Mouse (Mus musculus): ENCODE measurements around the gene Thnsl2. TPM values are rescaled to one million over a fixed set of nuclear protein-coding genes. Genes with fewer than 3 reads are reported as not detected.

The Thnsl2 gene
- total and polyA plus RNA-seq, 3 experiments, result 0.08 to 0.21 TPM; not detected in 1

- Histone ChIP-seq H3K4me3 (ENCODE audit: control insufficient read depth in 1 of 2, insufficient read depth in 1 of 2, low read depth in 2 of 2, low read length in 2 of 2) (no peak overlapping the region), H3K36me3 (ENCODE audit: control insufficient read depth in 1 of 2, insufficient read depth in 2 of 2, low read length in 2 of 2) (no peaks in the 10 kb centered on the region), H3K9me3 (replicated peaks; ENCODE audit: insufficient read depth, low read length) (no peaks in the 10 kb centered on the region; the same call in 1 of the 2 replicates), H3K9ac (ENCODE audit: control insufficient read depth, low read depth, low read length, poor library complexity, severe bottlenecking) (no peak overlapping the region), H3K27ac (ENCODE audit: control insufficient read depth, low read depth, low read length) (no peak overlapping the region), H3K4me1 (ENCODE audit: control insufficient read depth in 1 of 2, insufficient read depth in 2 of 2, low read length in 2 of 2) (no peaks in the 10 kb centered on the region), H3K79me2 (ENCODE audit: control insufficient read depth, insufficient read depth, low read length, poor library complexity) (no peaks in the 10 kb centered on the region), H3K27me3 (ENCODE audit: control insufficient read depth in 1 of 2, insufficient read depth in 2 of 2, low read length in 2 of 2) (peaks cover 0 to 3% of the 10 kb centered on the region in 2 experiments; a peak in 3 of 4 replicates)
- DNase-seq (ENCODE audit: low read depth, low spot score), result no peak
- TF ChIP-seq GABPA (IDR thresholded peaks at IDR 0.05; ENCODE audit: low read depth, low read length), result no peak
- TF ChIP-seq ZKSCAN1 (IDR thresholded peaks at IDR 0.05; ENCODE audit: low read depth, low read length), result no peak
- no peak for TF ChIP-seq NRF1 (IDR thresholded peaks at IDR 0.05; ENCODE audit: insufficient read depth, low read depth, low read length, poor library complexity, severe bottlenecking)
- no peak for TF ChIP-seq CHD1 (IDR thresholded peaks at IDR 0.05; ENCODE audit: low read depth, low read length)
- no peak for TF ChIP-seq MXI1 (IDR thresholded peaks at IDR 0.05; ENCODE audit: low read depth, low read length)
- no peak for TF ChIP-seq MYB (IDR thresholded peaks at IDR 0.05; ENCODE audit: low read depth, low read length)
- no peak for TF ChIP-seq ETS1 (IDR thresholded peaks at IDR 0.05; ENCODE audit: low read depth, low read length)
- TF ChIP-seq POLR2A (IDR thresholded peaks at IDR 0.05; ENCODE audit: control insufficient read depth in 1 of 2, insufficient read depth in 1 of 2, low read depth in 1 of 2, low read length in 2 of 2, poor library complexity in 1 of 2), result no peak
- no peak for TF ChIP-seq HCFC1 (IDR thresholded peaks at IDR 0.05; ENCODE audit: low read depth, low read length)
- TF ChIP-seq EP300 (IDR thresholded peaks at IDR 0.05; ENCODE audit: low read depth in 1 of 2, low read length in 2 of 2), result no peak
- no peak for TF ChIP-seq UBTF (IDR thresholded peaks at IDR 0.05; ENCODE audit: borderline replicate concordance, insufficient read depth, low read depth, low read length)
- no peak for TF ChIP-seq MAX (IDR thresholded peaks at IDR 0.05; ENCODE audit: low read length)
- no peak for TF ChIP-seq KAT2A (conservative IDR thresholded peaks at IDR 0.05; ENCODE audit: low read depth, low read length)
- no peak for TF ChIP-seq SMC3 (IDR thresholded peaks at IDR 0.05; ENCODE audit: low read depth, low read length)
- no peak for TF ChIP-seq ZMIZ1 (IDR thresholded peaks at IDR 0.05; ENCODE audit: low read depth, low read length)
- no peak for TF ChIP-seq ZNF384 (IDR thresholded peaks at IDR 0.05; ENCODE audit: low read depth, low read length)
- TF ChIP-seq BHLHE40 (IDR thresholded peaks at IDR 0.05; ENCODE audit: borderline replicate concordance, low read depth, low read length), result no peak
- no peak for TF ChIP-seq CTCF (IDR thresholded peaks at IDR 0.05 in 2 of 3, conservative IDR thresholded peaks at IDR 0.05 in 1 of 3; ENCODE audit: control insufficient read depth in 1 of 3, insufficient read depth in 1 of 3, low read depth in 2 of 3, low read length in 3 of 3, poor library complexity in 1 of 3, severe bottlenecking in 1 of 3)
- no peak for TF ChIP-seq RAD21 (IDR thresholded peaks at IDR 0.05; ENCODE audit: low read depth, low read length)
- no peak for TF ChIP-seq ELF1 (IDR thresholded peaks at IDR 0.05; ENCODE audit: low read depth, low read length)
These were observed 36.4 kb upstream of the Thnsl2 start for GRCm38 (mm10) chr6:71180596-71180995.

All from MEL (cell line).